Mouse (Mus musculus): Measurements from ENCODE around the gene Rnf149. TPM values are rescaled to one million over a fixed set of nuclear protein-coding genes. Genes with fewer than 3 reads are reported as not detected.

Rnf149 gene
- total and polyA plus RNA-seq, 3 experiments, result 12.6 to 32.3 (median 21.5) TPM

GRCm38 (mm10) chr1:39545589-39545988, 31.6 kb downstream of the Rnf149 start:
- Histone ChIP-seq H3K4me3 (replicated peaks in 1 of 3; ENCODE audit: low read depth in 2 of 3, low read length in 2 of 3, poor library complexity in 1 of 3) (no peak overlapping the region), H3K9ac (ENCODE audit: insufficient read depth, low read depth) (no peak overlapping the region), H3K4me1 (ENCODE audit: control insufficient read depth in 1 of 2, insufficient read depth in 2 of 2) (no peaks in the 10 kb centered on the region), H3K27ac (ENCODE audit: insufficient read depth, low read depth) (no peak overlapping the region), H3K9me3 (replicated peaks; ENCODE audit: low read length) (peaks cover 1% of the 10 kb centered on the region), H3K4me2 (ENCODE audit: insufficient read depth, low read depth, poor library complexity, severe bottlenecking) (no peak overlapping the region), H3K27me3 (replicated peaks) (no peaks in the 10 kb centered on the region), H3K36me3 (replicated peaks in 1 of 2; ENCODE audit: control insufficient read depth in 1 of 2, insufficient read depth in 1 of 2, low read length in 1 of 2) (peaks cover 53 to 85% of the 10 kb centered on the region in 2 experiments), H3K79me2 (replicated peaks; ENCODE audit: control insufficient read depth, extremely low read depth, insufficient read depth, poor library complexity, severe bottlenecking) (no peaks in the 10 kb centered on the region)
- dilution Hi-C loops (cut with MboI; ENCODE audit: extremely low pct_ligation_motif_present, extremely low pct_unique_long_range_greater_than_20kb, low sequenced_read_pairs) (no loop called here), in situ Hi-C loops (cut with MboI; ENCODE audit: low pct_ligation_motif_present, low pct_unique_long_range_greater_than_20kb, low sequenced_read_pairs) (no loop called here)
- TF ChIP-seq POLR2AphosphoS2 (IDR thresholded peaks at IDR 0.05; ENCODE audit: low read depth, low read length), result no peak
- TF ChIP-seq PAX5 (IDR thresholded peaks at IDR 0.05; ENCODE audit: low read length), result no peak
- no peak for TF ChIP-seq RAD21 (IDR thresholded peaks at IDR 0.05; ENCODE audit: low read depth, low read length)
- no peak for TF ChIP-seq ZC3H11A (IDR thresholded peaks at IDR 0.05; ENCODE audit: low read depth, low read length)
- TF ChIP-seq ELF1 (IDR thresholded peaks at IDR 0.05; ENCODE audit: low read depth, low read length), result no peak
- no peak for DNase-seq (ENCODE audit: extremely low read depth)

- H3K27me3 ChIP-seq (replicated peaks), result no peaks in the 10 kb centered on the region
- H3K9ac ChIP-seq (ENCODE audit: insufficient read depth, low read depth), result no peak overlapping the region
- no peak overlapping the region for H3K27ac ChIP-seq (ENCODE audit: insufficient read depth, low read depth)
- H3K79me2 ChIP-seq (replicated peaks; ENCODE audit: control insufficient read depth, extremely low read depth, insufficient read depth, poor library complexity, severe bottlenecking), result peaks cover 20% of the 10 kb centered on the region
- H3K4me1 ChIP-seq (ENCODE audit: control insufficient read depth in 1 of 2, insufficient read depth in 2 of 2), result peaks cover 0 to 13% of the 10 kb centered on the region in 2 experiments; a peak in 3 of 4 replicates
- TF ChIP-seq RAD21 (IDR thresholded peaks at IDR 0.05; ENCODE audit: low read depth, low read length) (no peak), JUND (conservative IDR thresholded peaks at IDR 0.05; ENCODE audit: low read depth, low read length) (no peak), MAFK (IDR thresholded peaks at IDR 0.05; ENCODE audit: insufficient replicate concordance, low read length) (no peak)
- H3K4me3 ChIP-seq (replicated peaks in 1 of 3; ENCODE audit: low read depth in 2 of 3, low read length in 2 of 3, poor library complexity in 1 of 3), result no peak overlapping the region
- H3K36me3 ChIP-seq (replicated peaks in 1 of 2; ENCODE audit: control insufficient read depth in 1 of 2, insufficient read depth in 1 of 2, low read length in 1 of 2), result peaks cover 51 to 77% of the 10 kb centered on the region in 2 experiments
- in situ Hi-C loops (cut with MboI; ENCODE audit: low pct_ligation_motif_present, low pct_unique_long_range_greater_than_20kb, low sequenced_read_pairs) (no loop called here), dilution Hi-C loops (cut with MboI; ENCODE audit: extremely low pct_ligation_motif_present, extremely low pct_unique_long_range_greater_than_20kb, low sequenced_read_pairs) (no loop called here)
- no peak for DNase-seq (ENCODE audit: extremely low read depth)
- H3K4me2 ChIP-seq (ENCODE audit: insufficient read depth, low read depth, poor library complexity, severe bottlenecking), result no peak overlapping the region
- H3K9me3 ChIP-seq (replicated peaks; ENCODE audit: low read length), result peaks cover 13% of the 10 kb centered on the region
These were observed 36.6 kb downstream of the Rnf149 start for GRCm38 (mm10) chr1:39540592-39540991.

- DNase-seq (ENCODE audit: extremely low read depth), result no peak
- in situ Hi-C loops (cut with MboI; ENCODE audit: low pct_ligation_motif_present, low pct_unique_long_range_greater_than_20kb, low sequenced_read_pairs) (no loop called here), dilution Hi-C loops (cut with MboI; ENCODE audit: extremely low pct_ligation_motif_present, extremely low pct_unique_long_range_greater_than_20kb, low sequenced_read_pairs) (no loop called here)
- Histone ChIP-seq H3K4me3 (replicated peaks in 1 of 3; ENCODE audit: low read depth in 2 of 3, low read length in 2 of 3, poor library complexity in 1 of 3) (no peak overlapping the region), H3K36me3 (replicated peaks in 1 of 2; ENCODE audit: control insufficient read depth in 1 of 2, insufficient read depth in 1 of 2, low read length in 1 of 2) (peaks cover 34 to 51% of the 10 kb centered on the region in 2 experiments), H3K4me1 (ENCODE audit: control insufficient read depth in 1 of 2, insufficient read depth in 2 of 2) (peaks cover 0 to 17% of the 10 kb centered on the region in 2 experiments; a peak in 3 of 4 replicates), H3K27ac (ENCODE audit: insufficient read depth, low read depth) (no peak overlapping the region), H3K9me3 (replicated peaks; ENCODE audit: low read length) (peaks cover 13% of the 10 kb centered on the region), H3K9ac (ENCODE audit: insufficient read depth, low read depth) (no peak overlapping the region), H3K27me3 (replicated peaks) (peaks cover 6% of the 10 kb centered on the region), H3K79me2 (replicated peaks; ENCODE audit: control insufficient read depth, extremely low read depth, insufficient read depth, poor library complexity, severe bottlenecking) (peaks cover 20% of the 10 kb centered on the region), H3K4me2 (ENCODE audit: insufficient read depth, low read depth, poor library complexity, severe bottlenecking) (no peak overlapping the region)
- TF ChIP-seq JUND (conservative IDR thresholded peaks at IDR 0.05; ENCODE audit: low read depth, low read length), result no peak
- TF ChIP-seq GABPA (IDR thresholded peaks at IDR 0.05; ENCODE audit: insufficient replicate concordance, low read depth, low read length), result no peak
- TF ChIP-seq IRF4 (IDR thresholded peaks at IDR 0.05; ENCODE audit: low read depth, low read length), result no peak
- TF ChIP-seq USF2 (conservative IDR thresholded peaks at IDR 0.05; ENCODE audit: low read depth, low read length), result no peak
- no peak for TF ChIP-seq NRF1 (IDR thresholded peaks at IDR 0.05; ENCODE audit: low read depth, low read length)
- TF ChIP-seq TBP (conservative IDR thresholded peaks at IDR 0.05; ENCODE audit: low read depth, low read length), result no peak
- no peak for TF ChIP-seq CHD1 (IDR thresholded peaks at IDR 0.05; ENCODE audit: low read depth, low read length)
These were observed 39.4 kb downstream of the Rnf149 start for GRCm38 (mm10) chr1:39537631-39538380.
